Mouse (Mus musculus): ENCODE data around the gene Faap24.

Gene Faap24

GRCm38 (mm10) chr7:35371096-35371495, 25.5 kb downstream of the Faap24 start:
- in situ Hi-C loops (cut with MseI, MboI) = no loop called here

GRCm38 (mm10) chr7:35365161-35365910, 31.3 kb downstream of the Faap24 start:
- in situ Hi-C loops (cut with MseI, MboI) = no loop called here

GRCm38 (mm10) chr7:35362868-35363267, 33.8 kb downstream of the Faap24 start:
- in situ Hi-C loops (cut with MseI, MboI) = no loop called here

- in situ Hi-C loops (cut with MseI, MboI) = no loop called here
Observed at GRCm38 (mm10) chr7:35362253-35362652, 34.4 kb downstream of the Faap24 start.

- in situ Hi-C loops (cut with MseI, MboI) = no loop called here
Observed at GRCm38 (mm10) chr7:35357621-35358020, 39.0 kb downstream of the Faap24 start.

GRCm38 (mm10) chr7:35355303-35355872, 41.2 kb downstream of the Faap24 start:
- in situ Hi-C loops (cut with MseI, MboI) = no loop called here

GRCm38 (mm10) chr7:35353306-35353705, 43.3 kb downstream of the Faap24 start:
- in situ Hi-C loops (cut with MseI, MboI) = no loop called here

- in situ Hi-C loops (cut with MseI, MboI) = no loop called here
Observed at GRCm38 (mm10) chr7:35351155-35351554, 45.5 kb downstream of the Faap24 start.

- in situ Hi-C loops (cut with MseI, MboI) = no loop called here
Observed at GRCm38 (mm10) chr7:35349886-35350684, 46.6 kb downstream of the Faap24 start.

- in situ Hi-C loops (cut with MseI, MboI) = no loop called here
Observed at GRCm38 (mm10) chr7:35349022-35349421, 47.6 kb downstream of the Faap24 start.

GRCm38 (mm10) chr7:35347918-35348700, 48.5 kb downstream of the Faap24 start:
- in situ Hi-C loops (cut with MseI, MboI) = no loop called here

GRCm38 (mm10) chr7:35344785-35345330, 51.8 kb downstream of the Faap24 start:
- in situ Hi-C loops (cut with MseI, MboI) = no loop called here

- in situ Hi-C loops (cut with MseI, MboI) = no loop called here
Observed at GRCm38 (mm10) chr7:35342498-35342897, 54.1 kb downstream of the Faap24 start.
